Mouse (Mus musculus) neural tube, embryonic 11.5 days (tissue): ENCODE measurements around the gene Rnf213. TPM values are rescaled to one million over a fixed set of nuclear protein-coding genes. Genes with fewer than 3 reads are reported as not detected.
A peak's percentile ranks its signal among the peaks of the same experiment; 100 is the strongest.

Experiments used
- ATAC-seq: fragments of 200-750 bp; cut with Nextera tagmentation; 2 replicates; pipeline ENCODE4 v1.8.0; 2017; ENCODE audit warnings: moderate number of reproducible peaks, mild to moderate bottlenecking, moderate TSS enrichment, moderate library complexity; ENCODE audit not compliant: insufficient read depth, low FRiP score, low TSS enrichment
- DNase-seq: peaks from one replicate; pipeline ENCODE4 v3.0.0-alpha.2; 2015; ENCODE audit warnings: low spot score
- H3K27ac ChIP-seq: fragments of 300-500 bp; sonication (generic); 2 replicates; pipeline ENCODE4 v1.5.1; 2014; ENCODE audit warnings: low read depth, mild to moderate bottlenecking, low read length
- H3K27me3 ChIP-seq: fragments of 300-500 bp; sonication (generic); 2 replicates; pipeline ENCODE4 v1.6.1; 2014; ENCODE audit warnings: mild to moderate bottlenecking, low read length, mixed read lengths; ENCODE audit not compliant: control insufficient read depth, insufficient read depth
- H3K36me3 ChIP-seq: fragments of 300-500 bp; sonication (generic); 2 replicates; pipeline ENCODE4 v1.6.1; 2014; ENCODE audit warnings: mild to moderate bottlenecking, low read length, moderate library complexity, mixed read lengths; ENCODE audit not compliant: control insufficient read depth, insufficient read depth
- H3K4me1 ChIP-seq: fragments of 300-500 bp; sonication (generic); 2 replicates; pipeline ENCODE4 v1.6.1; 2014; ENCODE audit warnings: low read length, mixed read lengths; ENCODE audit not compliant: control insufficient read depth, insufficient read depth
- H3K4me2 ChIP-seq: fragments of 300-500 bp; sonication (generic); 2 replicates; pipeline ENCODE4 v1.6.1; 2014; ENCODE audit warnings: low read depth, mild to moderate bottlenecking, moderate library complexity
- H3K4me3 ChIP-seq: fragments of 300-500 bp; sonication (generic); 2 replicates; pipeline ENCODE4 v1.5.1; 2014; ENCODE audit warnings: low read depth, low read length
- H3K9ac ChIP-seq: fragments of 300-500 bp; sonication (generic); 2 replicates; pipeline ENCODE4 v1.6.1; 2014; ENCODE audit warnings: mild to moderate bottlenecking, low read length
- H3K9me3 ChIP-seq: fragments of 300-500 bp; sonication (generic); 2 replicates; pipeline ENCODE4 v1.6.1; 2016; ENCODE audit warnings: low read length; ENCODE audit not compliant: control insufficient read depth
- WGBS: fragments of 180-500 bp; shearing (Covaris S2); extraction: QIAGEN DNeasy Blood & Tissue Kit; methylation state at CpG from one replicate; pipeline ENCODE4 v1.1.7; 2014; 5-methylcytosine and 5-hydroxymethylcytosine counted together
- polyA plus RNA-seq: library from polyadenylated mRNA; unstranded; fragments of >200 nt; fragmentation: Nextera tagmentation; extraction: Ambion mirVana; gene quantifications from 2 replicates; pipeline ENCODE4 v1.2.1, GENCODE M21; 2014

The Rnf213 gene
- polyA plus RNA-seq, 1 experiment from 2014 or later, result 1.9 TPM

DNA sequence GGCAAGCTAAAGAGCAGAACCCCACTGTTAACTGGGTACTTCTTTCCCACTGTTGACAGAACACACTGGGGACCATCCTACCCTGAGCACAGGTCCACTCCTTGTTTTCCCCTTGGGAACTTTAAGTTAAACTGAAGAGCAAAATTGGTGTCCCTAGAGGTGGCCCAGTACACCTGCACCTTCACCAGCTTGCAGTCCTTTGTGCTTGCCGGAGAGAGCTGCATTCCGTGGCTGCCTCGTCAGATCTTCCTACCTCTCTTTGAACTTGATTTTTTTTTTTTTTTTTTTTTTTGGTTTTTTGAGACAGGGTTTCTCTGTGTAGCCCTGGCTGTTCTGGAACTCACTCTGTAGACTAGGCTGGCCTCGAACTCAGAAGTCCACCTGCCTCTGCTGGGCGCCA lies 27.5 kb downstream of the Rnf213 start:
- no peak overlapping the region for H3K9ac ChIP-seq
- no peaks in the 10 kb centered on the region for H3K27me3 ChIP-seq
- no peaks in the 10 kb centered on the region for H3K36me3 ChIP-seq
- WGBS, result 85% methylated on average over 5 of the region's 5 CpGs
- no peak overlapping the region for H3K4me2 ChIP-seq
- no peak overlapping the region for H3K27ac ChIP-seq
- H3K9me3 ChIP-seq, result no peaks in the 10 kb centered on the region
- no peak for ATAC-seq
- no peak overlapping the region for H3K4me3 ChIP-seq
- H3K4me1 ChIP-seq, result no peaks in the 10 kb centered on the region
- no peak for DNase-seq

DNA sequence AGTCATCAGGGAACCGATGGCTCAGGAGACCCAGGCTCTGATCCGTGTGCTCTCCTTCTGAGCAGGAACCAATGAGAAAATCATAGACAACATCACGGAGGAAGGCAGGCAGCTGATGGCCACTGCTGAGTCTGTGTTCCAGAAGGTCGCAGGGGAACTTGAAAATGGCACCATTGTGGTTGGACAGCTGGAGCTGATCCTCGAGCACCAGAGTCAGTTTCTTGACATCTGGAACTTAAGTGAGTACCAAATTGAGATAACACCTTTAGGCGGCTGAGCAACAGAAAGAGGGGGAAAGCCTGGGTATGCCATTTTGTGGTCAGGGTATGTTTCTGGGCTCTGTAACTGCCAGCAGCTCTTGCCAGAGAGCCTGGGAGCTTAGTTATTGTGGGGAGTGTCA lies 34.5 kb downstream of the Rnf213 start:
- ATAC-seq, result no peak
- Histone ChIP-seq H3K4me3 (no peak overlapping the region), H3K4me1 (peaks cover 4% of the 10 kb centered on the region; the same call in 1 of the 2 replicates), H3K27me3 (no peaks in the 10 kb centered on the region), H3K36me3 (no peaks in the 10 kb centered on the region), H3K9ac (no peak overlapping the region), H3K27ac (no peak overlapping the region), H3K4me2 (no peak overlapping the region), H3K9me3 (no peaks in the 10 kb centered on the region)
- 80% methylated on average over 6 of the region's 6 CpGs for WGBS
- DNase-seq, result no peak

DNA sequence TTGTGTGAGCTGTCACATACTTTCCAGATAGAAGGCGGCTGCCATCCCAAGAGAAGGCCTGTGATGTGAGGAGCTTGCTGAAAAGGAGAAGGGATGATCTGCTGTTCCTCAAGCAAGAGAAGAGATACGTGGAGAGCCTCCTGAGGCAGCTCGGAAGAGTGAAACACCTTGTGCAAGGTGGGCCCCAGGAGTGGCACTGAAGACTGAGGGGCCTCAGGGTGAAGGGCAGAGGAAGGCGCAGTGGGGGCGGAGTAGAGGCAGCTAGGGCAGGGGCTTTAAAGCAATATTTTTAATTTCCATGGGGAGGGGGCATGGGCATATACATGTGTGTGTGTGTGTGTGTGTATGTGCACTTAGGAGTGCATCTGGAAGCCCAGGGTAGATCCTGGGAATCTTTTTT lies 35.1 kb downstream of the Rnf213 start:
- 89% methylated on average over 5 of the region's 5 CpGs for WGBS
- Histone ChIP-seq H3K36me3 (no peaks in the 10 kb centered on the region), H3K4me3 (no peak overlapping the region), H3K4me2 (peak overlapping the region; percentile 39; the same call in 1 of the 2 replicates), H3K9me3 (no peaks in the 10 kb centered on the region), H3K9ac (no peak overlapping the region), H3K27ac (no peak overlapping the region), H3K4me1 (peaks cover 4% of the 10 kb centered on the region; the same call in 1 of the 2 replicates), H3K27me3 (no peaks in the 10 kb centered on the region)
- DNase-seq, result no peak
- no peak for ATAC-seq

DNA sequence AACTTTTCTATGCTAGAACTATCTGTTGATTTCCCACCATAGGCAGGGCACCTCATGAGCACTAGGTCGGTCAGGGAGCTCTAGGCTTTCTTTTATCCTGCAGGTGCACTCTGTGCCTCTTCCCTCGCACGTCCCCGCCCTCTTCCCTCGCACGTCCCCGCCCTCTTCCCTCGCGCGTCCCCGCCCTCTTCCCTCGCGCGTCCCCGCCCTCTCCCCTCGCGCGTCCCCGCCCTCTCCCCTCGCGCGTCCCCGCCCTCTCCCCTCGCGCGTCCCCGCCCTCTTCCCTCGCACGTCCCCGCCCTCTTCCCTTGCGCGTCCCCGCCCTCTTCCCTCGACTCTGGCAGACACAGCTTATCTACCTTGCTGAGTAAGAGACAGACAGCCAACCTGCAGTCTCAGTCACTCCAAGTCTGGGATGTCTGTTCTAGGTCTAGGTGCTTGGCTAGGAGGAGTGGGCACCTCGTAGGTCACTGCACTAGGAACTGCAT lies 35.8 kb downstream of the Rnf213 start:
- Histone ChIP-seq H3K27me3 (no peaks in the 10 kb centered on the region), H3K9me3 (no peaks in the 10 kb centered on the region), H3K4me1 (peaks cover 4% of the 10 kb centered on the region; the same call in 1 of the 2 replicates), H3K36me3 (no peaks in the 10 kb centered on the region), H3K4me2 (peak overlapping the region; percentile 39), H3K27ac (no peak overlapping the region), H3K9ac (no peak overlapping the region), H3K4me3 (peak overlapping the region; percentile 16; the same call in 1 of the 2 replicates)
- DNase-seq, result peak; percentile 51
- ATAC-seq, result no peak; the same call in 1 of the 2 replicates
- 2% methylated on average over 29 of the region's 35 CpGs for WGBS

DNA sequence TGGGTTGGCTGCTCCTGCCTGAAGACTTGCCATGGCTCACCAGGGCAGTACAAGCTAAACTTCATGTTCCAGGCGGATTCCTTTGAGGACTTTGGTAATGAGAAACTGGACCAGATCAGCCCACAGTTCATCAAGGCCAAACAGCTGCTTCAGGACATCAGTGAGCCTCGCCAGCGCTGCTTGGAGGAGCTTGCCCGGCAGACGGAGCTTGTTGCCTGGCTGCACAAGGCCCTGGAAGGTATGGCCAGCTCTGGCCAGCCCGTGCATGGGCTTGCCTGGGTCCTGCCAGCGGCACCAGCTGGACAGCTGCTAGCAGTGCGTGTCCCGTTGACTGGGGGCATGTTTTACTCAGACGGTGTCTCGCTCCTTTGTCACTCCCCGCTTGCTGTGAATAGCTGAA lies 38.6 kb downstream of the Rnf213 start:
- Histone ChIP-seq H3K36me3 (no peaks in the 10 kb centered on the region), H3K27me3 (no peaks in the 10 kb centered on the region), H3K4me1 (peaks cover 4% of the 10 kb centered on the region; the same call in 1 of the 2 replicates), H3K9ac (no peak overlapping the region), H3K4me2 (no peak overlapping the region), H3K4me3 (no peak overlapping the region), H3K9me3 (no peaks in the 10 kb centered on the region), H3K27ac (no peak overlapping the region)
- 86% methylated on average over 12 of the region's 12 CpGs for WGBS
- no peak for ATAC-seq
- DNase-seq, result no peak

DNA sequence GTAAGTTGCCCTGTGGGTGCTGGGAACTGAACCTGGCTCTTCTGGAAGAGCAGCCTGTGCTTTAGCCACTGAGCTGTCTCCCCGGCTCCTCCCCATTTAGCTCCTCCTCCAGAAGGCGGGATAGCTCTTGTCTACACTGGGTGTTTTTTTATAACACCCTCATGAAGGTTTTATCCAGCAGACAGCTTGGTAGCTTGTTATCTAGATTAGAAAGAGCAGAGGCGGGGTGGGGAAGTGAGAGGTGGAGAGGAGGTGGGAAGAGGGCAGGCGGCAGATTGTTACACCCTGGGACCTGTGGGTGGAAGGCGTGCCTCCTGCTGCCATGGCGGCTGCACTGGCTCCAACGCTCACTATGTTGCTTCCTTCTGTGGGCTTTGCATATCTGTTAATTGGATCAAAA lies 39.8 kb downstream of the Rnf213 start:
- Histone ChIP-seq H3K27me3 (no peaks in the 10 kb centered on the region), H3K4me3 (no peak overlapping the region), H3K9ac (no peak overlapping the region), H3K4me1 (peaks cover 4% of the 10 kb centered on the region; the same call in 1 of the 2 replicates), H3K9me3 (no peaks in the 10 kb centered on the region), H3K27ac (no peak overlapping the region), H3K36me3 (no peaks in the 10 kb centered on the region), H3K4me2 (no peak overlapping the region)
- ATAC-seq (no peak), DNase-seq (no peak)
- WGBS, result 80% methylated on average over 7 of the region's 7 CpGs

DNA sequence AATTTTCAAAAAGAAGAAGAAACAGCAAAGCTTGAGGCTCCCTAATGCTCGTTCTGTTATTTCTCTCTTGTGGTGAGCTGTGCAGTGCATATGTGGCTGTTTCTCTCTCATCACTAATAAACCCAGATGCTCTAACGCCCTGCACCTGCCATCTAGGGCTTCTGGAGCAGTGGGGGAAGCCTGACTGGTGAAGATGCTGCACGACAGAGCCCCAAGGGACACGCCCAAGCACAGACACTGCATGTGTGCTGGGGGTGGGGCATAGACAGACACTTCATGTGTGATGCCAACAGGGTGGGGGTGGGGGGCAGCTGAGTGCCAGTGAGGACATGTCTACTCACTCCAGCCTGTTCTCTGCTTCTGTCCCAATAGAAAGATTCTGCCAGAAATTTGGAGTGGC lies 41.4 kb downstream of the Rnf213 start:
- Histone ChIP-seq H3K4me3 (no peak overlapping the region), H3K9ac (no peak overlapping the region), H3K4me1 (no peaks in the 10 kb centered on the region), H3K4me2 (no peak overlapping the region), H3K36me3 (no peaks in the 10 kb centered on the region), H3K27me3 (no peaks in the 10 kb centered on the region), H3K27ac (no peak overlapping the region), H3K9me3 (no peaks in the 10 kb centered on the region)
- WGBS, result 76% methylated on average over 4 of the region's 4 CpGs
- ATAC-seq, result no peak
- no peak for DNase-seq

DNA sequence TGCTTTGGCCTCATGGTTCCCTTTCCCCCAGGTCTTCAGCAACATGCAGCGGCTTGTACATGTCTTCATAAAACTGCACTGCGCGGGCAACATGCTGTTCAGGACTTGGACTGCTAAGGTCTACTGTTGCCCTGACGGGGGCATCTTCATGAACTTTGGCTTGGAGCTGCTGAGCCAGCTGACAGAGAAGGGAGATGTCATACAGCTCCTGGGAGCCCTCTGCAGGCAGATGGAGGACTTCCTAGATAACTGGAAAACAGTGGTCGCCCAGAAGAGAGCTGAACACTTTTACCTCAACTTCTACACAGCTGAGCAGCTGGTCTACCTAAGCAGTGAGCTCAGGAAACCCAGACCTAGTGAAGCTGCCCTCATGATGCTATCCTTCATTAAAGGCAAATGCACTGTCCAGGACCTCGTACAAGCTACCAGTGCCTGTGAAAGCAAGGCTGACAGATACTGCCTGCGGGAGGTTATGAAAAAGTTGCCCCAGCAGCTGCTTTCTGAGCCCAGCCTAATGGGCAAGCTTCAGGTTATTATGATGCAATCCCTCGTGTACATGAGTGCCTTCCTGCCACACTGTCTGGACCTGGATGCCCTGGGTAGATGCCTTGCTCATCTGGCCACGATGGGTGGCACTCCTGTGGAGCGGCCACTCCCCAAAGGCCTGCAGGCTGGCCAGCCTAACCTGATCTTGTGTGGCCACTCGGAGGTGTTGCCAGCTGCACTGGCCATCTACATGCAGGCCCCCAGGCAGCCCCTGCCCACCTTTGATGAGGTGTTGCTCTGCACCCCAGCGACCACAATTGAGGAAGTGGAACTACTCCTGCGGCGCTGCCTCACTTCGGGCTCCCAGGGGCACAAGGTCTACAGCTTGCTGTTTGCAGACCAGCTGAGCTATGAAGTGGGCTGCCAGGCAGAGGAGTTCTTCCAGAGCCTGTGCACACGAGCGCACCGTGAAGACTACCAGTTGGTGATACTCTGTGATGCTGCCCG lies 43.3 kb downstream of the Rnf213 start:
- Histone ChIP-seq H3K9me3 (no peaks in the 10 kb centered on the region), H3K36me3 (no peaks in the 10 kb centered on the region), H3K27ac (no peak overlapping the region), H3K4me2 (no peak overlapping the region), H3K4me1 (no peaks in the 10 kb centered on the region), H3K4me3 (no peak overlapping the region), H3K9ac (no peak overlapping the region), H3K27me3 (no peaks in the 10 kb centered on the region)
- no peak for ATAC-seq
- DNase-seq, result no peak
- 82% methylated on average over 19 of the region's 19 CpGs for WGBS

DNA sequence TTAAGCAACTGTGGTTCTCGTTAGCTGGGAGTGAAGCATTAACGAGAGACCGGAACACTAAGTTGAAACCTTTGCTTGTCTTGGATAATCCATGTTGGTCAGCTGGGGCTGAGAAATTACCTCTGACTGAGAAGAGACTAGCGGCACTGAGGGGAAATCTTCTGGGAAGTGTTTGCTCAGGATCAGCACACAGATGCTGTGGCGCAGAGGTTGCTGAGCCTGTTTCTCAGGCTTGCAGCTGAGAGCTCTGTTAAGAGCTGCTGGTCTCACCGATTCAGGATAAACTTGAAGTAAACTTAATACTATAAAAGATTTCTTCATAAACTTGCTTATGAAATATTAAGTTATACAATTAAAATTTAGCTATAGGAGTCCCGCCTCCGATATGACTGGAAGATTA lies 45.9 kb downstream of the Rnf213 start:
- no peak for ATAC-seq
- H3K4me2 ChIP-seq, result no peak overlapping the region
- H3K4me3 ChIP-seq, result no peak overlapping the region
- no peaks in the 10 kb centered on the region for H3K4me1 ChIP-seq
- H3K9ac ChIP-seq, result no peak overlapping the region
- 88% methylated on average over 8 of the region's 8 CpGs for WGBS
- H3K27me3 ChIP-seq, result no peaks in the 10 kb centered on the region
- no peak overlapping the region for H3K27ac ChIP-seq
- no peak for DNase-seq
- no peaks in the 10 kb centered on the region for H3K9me3 ChIP-seq
- no peaks in the 10 kb centered on the region for H3K36me3 ChIP-seq
